Comparison of ENCODE assay signal across 8 mouse cellular contexts in genomic region chr17:47394223-47394869, GRCm38 (mm10). TPM values are rescaled to one million over a fixed set of nuclear protein-coding genes. Genes with fewer than 3 reads are reported as not detected.
A peak's percentile ranks its signal among the peaks of the same experiment; 100 is the strongest.
DNase-seq lines count a peak whose midpoint lies in the region; ATAC-seq and TF ChIP-seq lines count a peak whose summit lies in the region.

No protein-coding gene starts in this region.

- H3ac ChIP-seq in myocyte (ENCODE audit: control insufficient read depth, insufficient read length): no peak overlapping the region

- H3K4me3 ChIP-seq in bone marrow, adult 2 months (replicated peaks; ENCODE audit: control insufficient read depth, low read depth, low read length): peak overlapping the region; percentile 46
- peak overlapping the region; percentile 16; the same call in 1 of the 2 replicates for H3K4me3 ChIP-seq in hindbrain, embryonic 11.5 days (ENCODE audit: low read depth, low read length)
- H3K4me3 ChIP-seq in limb, embryonic 13.5 days: peak overlapping the region; percentile 35
- H3K4me3 ChIP-seq in myocyte: peak overlapping the region; percentile 9

- H3K4me1 ChIP-seq in bone marrow, adult 2 months (ENCODE audit: control insufficient read depth, insufficient read depth, low read length): no peaks in the 10 kb centered on the region; the same call in 1 of the 2 replicates
- H3K4me1 ChIP-seq in hindbrain, embryonic 11.5 days (replicated peaks; ENCODE audit: control insufficient read depth, insufficient read depth, low read length): no peaks in the 10 kb centered on the region
- H3K4me1 ChIP-seq in limb, embryonic 13.5 days: peaks cover 11% of the 10 kb centered on the region

- no peaks in the 10 kb centered on the region for H3K79me2 ChIP-seq in myocyte (ENCODE audit: control insufficient read depth, insufficient read depth)

- peak; percentile 37 for DNase-seq in embryo, embryonic 10 days (ENCODE audit: low spot score)
- DNase-seq in embryo, embryonic 11 days: no peak
- peak; percentile 11 for DNase-seq in hindbrain, embryonic 11.5 days (ENCODE audit: low spot score)
- DNase-seq in cerebellum, adult 9-11 months: no peak
- DNase-seq in layer of hippocampus, adult 9-10 months (ENCODE audit: low spot score): no peak

- H3K4me2 ChIP-seq in hindbrain, embryonic 11.5 days (replicated peaks; ENCODE audit: low read depth, low read length): peak overlapping the region; percentile 23
- H3K4me2 ChIP-seq in limb, embryonic 13.5 days (replicated peaks): peak overlapping the region; percentile 58
- peak overlapping the region; percentile 55 for H3K4me2 ChIP-seq in myocyte (ENCODE audit: low read depth)

- H3K27ac ChIP-seq in bone marrow, adult 2 months (ENCODE audit: control insufficient read depth, insufficient read depth, low read depth, low read length, poor library complexity): no peak overlapping the region
- H3K27ac ChIP-seq in hindbrain, embryonic 11.5 days (ENCODE audit: low read depth, low read length): no peak overlapping the region
- no peak overlapping the region for H3K27ac ChIP-seq in limb, embryonic 13.5 days

- no peaks in the 10 kb centered on the region for H3K36me3 ChIP-seq in hindbrain, embryonic 11.5 days (ENCODE audit: control insufficient read depth, insufficient read depth, low read length)
- H3K36me3 ChIP-seq in limb, embryonic 13.5 days: no peaks in the 10 kb centered on the region
- no peaks in the 10 kb centered on the region for H3K36me3 ChIP-seq in myocyte (ENCODE audit: control insufficient read depth, insufficient read depth)

- no peak overlapping the region for H3K9ac ChIP-seq in hindbrain, embryonic 11.5 days (ENCODE audit: low read depth, low read length)
- peak overlapping the region; percentile 40; the same call in 1 of the 2 replicates for H3K9ac ChIP-seq in limb, embryonic 13.5 days

- ATAC-seq in hindbrain, embryonic 11.5 days (ENCODE audit: low FRiP score): no peak
- no peak for ATAC-seq in limb, embryonic 13.5 days (ENCODE audit: low FRiP score, low read depth)

- peaks cover 12% of the 10 kb centered on the region for H3K27me3 ChIP-seq in hindbrain, embryonic 11.5 days (ENCODE audit: control insufficient read depth, insufficient read depth, low read length)
- peaks cover 49% of the 10 kb centered on the region for H3K27me3 ChIP-seq in limb, embryonic 13.5 days
- H3K27me3 ChIP-seq in myocyte (ENCODE audit: control insufficient read depth, insufficient read depth, insufficient read length): peaks cover 12% of the 10 kb centered on the region

- H3K9me3 ChIP-seq in hindbrain, embryonic 11.5 days (ENCODE audit: control insufficient read depth, low read length): no peaks in the 10 kb centered on the region
- no peaks in the 10 kb centered on the region for H3K9me3 ChIP-seq in limb, embryonic 13.5 days

- WGBS in bone marrow, adult 2 months: 9% methylated on average over 24 of the region's 24 CpGs
- 24% methylated on average over 24 of the region's 24 CpGs for WGBS in hindbrain, embryonic 11.5 days
- WGBS in limb, embryonic 13.5 days: 17% methylated on average over 23 of the region's 24 CpGs

- no peak for TF ChIP-seq CTCF in bone marrow, adult 2 months (IDR thresholded peaks at IDR 0.05; ENCODE audit: control insufficient read depth, insufficient read depth, low read length)

- TF ChIP-seq POLR2A in bone marrow, adult 2 months (IDR thresholded peaks at IDR 0.05; ENCODE audit: borderline replicate concordance, control insufficient read depth, low read depth, low read length): 0 out of 2 replicates have a peak, but pooled peaks have one; percentile 15
- no peak for TF ChIP-seq POLR2A in myocyte (IDR thresholded peaks at IDR 0.05; ENCODE audit: insufficient read length, low read depth)

TF ChIP-seq in myocyte, 11 proteins besides CTCF, POLR2A, EP300 and RAD21:
- TF ChIP-seq REST (IDR thresholded peaks at IDR 0.05; ENCODE audit: insufficient read depth, insufficient read length) (no peak), CEBPB (IDR thresholded peaks at IDR 0.05; ENCODE audit: insufficient read depth, poor library complexity, severe bottlenecking) (no peak), TCF12 (IDR thresholded peaks at IDR 0.05; ENCODE audit: insufficient read depth, poor library complexity, severe bottlenecking) (no peak), SRF (IDR thresholded peaks at IDR 0.05; ENCODE audit: control insufficient read depth, insufficient read length, low read depth) (no peak), MYOG (IDR thresholded peaks at IDR 0.05; ENCODE audit: control insufficient read depth in 1 of 3, insufficient read depth in 1 of 3, insufficient read length in 2 of 3, low read depth in 2 of 3) (no peak), E2F4 (IDR thresholded peaks at IDR 0.05; ENCODE audit: insufficient read depth) (no peak), USF1 (IDR thresholded peaks at IDR 0.05; ENCODE audit: low read depth) (no peak), MAX (IDR thresholded peaks at IDR 0.05; ENCODE audit: low read depth) (no peak), POLR2AphosphoS2 (IDR thresholded peaks at IDR 0.05; ENCODE audit: insufficient read length, low read depth) (no peak), MYOD1 (IDR thresholded peaks at IDR 0.05; ENCODE audit: control insufficient read depth in 1 of 3, insufficient read length in 2 of 3, low read depth in 2 of 3) (no peak), TCF3 (IDR thresholded peaks at IDR 0.05; ENCODE audit: insufficient read length, low read depth) (no peak)

RNA-seq across cellular contexts. Expression of gene Guca1a, which starts 6.0 kb away (rescaled TPM):
- polyA plus RNA-seq in bone marrow, adult 2 months (2011; ENCODE audit: insufficient read depth, insufficient read length, low replicate concordance, missing spikeins): 1.8 TPM in 1 of 2 replicates, not detected in the other
- 1.2 and 1.3 TPM in 2 replicates for polyA plus RNA-seq in hindbrain, embryonic 11.5 days (2014; fragmentation: Nextera tagmentation; extraction: Ambion mirVana)
- 1.8 and 2.7 TPM in 2 replicates for polyA plus RNA-seq in limb, embryonic 13.5 days (2015; fragmentation: Nextera tagmentation; extraction: Ambion mirVana)
- 1.2 TPM for polyA plus RNA-seq in myocyte (2012; fragmentation: generic; extraction: Trizol)

RNA-seq across cellular contexts. Expression of gene Guca1b, which starts 9.2 kb away (rescaled TPM):
- 0.61 and 1.2 TPM in 2 replicates for polyA plus RNA-seq in bone marrow, adult 2 months (2011; ENCODE audit: insufficient read depth, insufficient read length, low replicate concordance, missing spikeins)
- polyA plus RNA-seq in hindbrain, embryonic 11.5 days (2014; fragmentation: Nextera tagmentation; extraction: Ambion mirVana): 0.31 and 0.35 TPM in 2 replicates
- 0.49 and 0.62 TPM in 2 replicates for polyA plus RNA-seq in limb, embryonic 13.5 days (2015; fragmentation: Nextera tagmentation; extraction: Ambion mirVana)
- polyA plus RNA-seq in myocyte (2012; fragmentation: generic; extraction: Trizol): 0.20 TPM

RNA-seq across cellular contexts. Expression of gene Mrps10, which starts 25.7 kb away (rescaled TPM):
- 18.4 and 31.9 TPM in 2 replicates for polyA plus RNA-seq in bone marrow, adult 2 months (2011; ENCODE audit: insufficient read depth, insufficient read length, low replicate concordance, missing spikeins)
- 71.5 and 73.6 TPM in 2 replicates for polyA plus RNA-seq in hindbrain, embryonic 11.5 days (2014; fragmentation: Nextera tagmentation; extraction: Ambion mirVana)
- 74.1 and 75.8 TPM in 2 replicates for polyA plus RNA-seq in limb, embryonic 13.5 days (2015; fragmentation: Nextera tagmentation; extraction: Ambion mirVana)
- 97.9 TPM for polyA plus RNA-seq in myocyte (2012; fragmentation: generic; extraction: Trizol)

RNA-seq across cellular contexts. Expression of gene AI661453, which starts 42.1 kb away (rescaled TPM):
- polyA plus RNA-seq in bone marrow, adult 2 months (2011; ENCODE audit: insufficient read depth, insufficient read length, low replicate concordance, missing spikeins): 0.30 and 0.68 TPM in 2 replicates
- 0.40 and 0.49 TPM in 2 replicates for polyA plus RNA-seq in hindbrain, embryonic 11.5 days (2014; fragmentation: Nextera tagmentation; extraction: Ambion mirVana)
- polyA plus RNA-seq in limb, embryonic 13.5 days (2015; fragmentation: Nextera tagmentation; extraction: Ambion mirVana): 0.66 and 0.99 TPM in 2 replicates
- polyA plus RNA-seq in myocyte (2012; fragmentation: generic; extraction: Trizol): 0.08 TPM

RNA-seq across cellular contexts. Expression of gene 1700001C19Rik, which starts 42.8 kb away (rescaled TPM):
- polyA plus RNA-seq in bone marrow, adult 2 months (2011; ENCODE audit: insufficient read depth, insufficient read length, low replicate concordance, missing spikeins): 1.4 and 1.5 TPM in 2 replicates
- 0.42 and 0.68 TPM in 2 replicates for polyA plus RNA-seq in hindbrain, embryonic 11.5 days (2014; fragmentation: Nextera tagmentation; extraction: Ambion mirVana)
- 0.24 TPM in 1 of 2 replicates, not detected in the other for polyA plus RNA-seq in limb, embryonic 13.5 days (2015; fragmentation: Nextera tagmentation; extraction: Ambion mirVana)
- polyA plus RNA-seq in myocyte (2012; fragmentation: generic; extraction: Trizol): not detected

Comparison
In these comparisons a context has a peak if more than half of its experiments do, and no peak if none do; other contexts are left out.
1. DNase-seq: peak in embryo, embryonic 10 days (single experiment) and hindbrain, embryonic 11.5 days (single experiment); none in embryo, embryonic 11 days (single experiment), cerebellum, adult 9-11 months (single experiment) and layer of hippocampus, adult 9-10 months (single experiment).
2. Peak in every context shown above with its lines, with median percentiles within 50 percentile points of each other: H3K4me3 ChIP-seq and H3K4me2 ChIP-seq.